Mouse (Mus musculus) ZHBTc4 (cell line): ENCODE data around the gene Higd2a.

Experiments used
- DNase-seq: peaks from one replicate; pipeline ENCODE4 v3.0.0-alpha.2; 2011; ENCODE audit warnings: low read depth, low spot score

Gene Higd2a

GRCm38 (mm10) chr13:54589996-54590951, at the start of gene Higd2a, which contains the start of gene Nop16:
Gene Higd2a (plus strand): TSS chr13:54590207.
Gene Nop16 (minus strand): TSS chr13:54590090.
- DNase-seq, result peak; percentile 99

- DNase-seq, result no peak
These were observed 42.0 kb upstream of the Higd2a start for GRCm38 (mm10) chr13:54548036-54548435.

- no peak for DNase-seq
These were observed 33.8 kb upstream of the Higd2a start for GRCm38 (mm10) chr13:54556176-54556575.

- no peak for DNase-seq
These were observed 33.2 kb upstream of the Higd2a start for GRCm38 (mm10) chr13:54556796-54557195.

- no peak for DNase-seq
These were observed 32.4 kb upstream of the Higd2a start for GRCm38 (mm10) chr13:54557652-54558051.

GRCm38 (mm10) chr13:54559656-54560055, 30.4 kb upstream of the Higd2a start:
- no peak for DNase-seq

- DNase-seq, result no peak
These were observed 29.4 kb upstream of the Higd2a start for GRCm38 (mm10) chr13:54560608-54561007.

GRCm38 (mm10) chr13:54562562-54562961, 27.4 kb upstream of the Higd2a start:
- DNase-seq, result no peak

- peak; percentile 45 for DNase-seq
These were observed 25.5 kb upstream of the Higd2a start for GRCm38 (mm10) chr13:54564232-54565200.

- DNase-seq, result peak; percentile 94
These were observed 24.8 kb upstream of the Higd2a start, which contains the start of gene 4833439L19Rik for GRCm38 (mm10) chr13:54565201-54565581. Gene 4833439L19Rik (minus strand): TSS chr13:54565435.

GRCm38 (mm10) chr13:54565594-54566345, 24.2 kb upstream of the Higd2a start:
- peak; percentile 91 for DNase-seq

GRCm38 (mm10) chr13:54568380-54568779, 21.6 kb upstream of the Higd2a start:
- DNase-seq, result peak; percentile 83

GRCm38 (mm10) chr13:54569282-54569681, 20.7 kb upstream of the Higd2a start:
- peak; percentile 60 for DNase-seq

GRCm38 (mm10) chr13:54570736-54571135, 19.3 kb upstream of the Higd2a start:
- no peak for DNase-seq

- DNase-seq, result no peak
These were observed 18.4 kb upstream of the Higd2a start for GRCm38 (mm10) chr13:54571637-54572036.

GRCm38 (mm10) chr13:54572621-54573020, 17.4 kb upstream of the Higd2a start:
- no peak for DNase-seq

GRCm38 (mm10) chr13:54574854-54575481, 15.0 kb upstream of the Higd2a start, which contains the start of gene Arl10:
Gene Arl10 (plus strand): TSS chr13:54575015.
- DNase-seq, result peak; percentile 79

GRCm38 (mm10) chr13:54575489-54575888, 14.5 kb upstream of the Higd2a start:
- no peak for DNase-seq

GRCm38 (mm10) chr13:54577652-54578507, 12.1 kb upstream of the Higd2a start:
- DNase-seq, result peak; percentile 52

- DNase-seq, result no peak
These were observed 8.6 kb upstream of the Higd2a start for GRCm38 (mm10) chr13:54581385-54581784.
